Comparison of ENCODE assay signal across 13 mouse cellular contexts in genomic region chr4:131615587-131615986, GRCm38 (mm10).
DNase-seq lines count a peak whose midpoint lies in the region; ATAC-seq lines count a peak whose summit lies in the region.
"Had no signal": no experiment of that assay in that cellular context is flagged by ENCODE, and none has a peak within 500 bp of the region (broad histone marks: within the 10 kb centered on the region; RNA-seq: fewer than 3 reads in every experiment).

No protein-coding gene starts in this region.

- H3K4me1 ChIP-seq in embryonic facial prominence, embryonic 14.5 days (ENCODE audit: control insufficient read depth, insufficient read depth, low read length), result no peaks in the 10 kb centered on the region
- no peaks in the 10 kb centered on the region for H3K4me1 ChIP-seq in embryonic facial prominence, embryonic 10.5 days
- H3K4me1 ChIP-seq: liver, embryonic 13.5 days; megakaryocyte, embryonic 14.5 days had no signal

- no peaks in the 10 kb centered on the region for H3K36me3 ChIP-seq in embryonic facial prominence, embryonic 14.5 days (ENCODE audit: control insufficient read depth, insufficient read depth, low read length)
- H3K36me3 ChIP-seq in embryonic facial prominence, embryonic 10.5 days (replicated peaks), result no peaks in the 10 kb centered on the region
- H3K36me3 ChIP-seq: G1E; liver, embryonic 13.5 days had no signal

- H3K9me3 ChIP-seq in embryonic facial prominence, embryonic 14.5 days (ENCODE audit: control insufficient read depth, low read length), result no peaks in the 10 kb centered on the region
- 0 out of 2 replicates have a peak, but pooled peaks cover 2% of the 10 kb centered on the region for H3K9me3 ChIP-seq in embryonic facial prominence, embryonic 10.5 days
- H3K9me3 ChIP-seq: G1E; liver, embryonic 13.5 days had no signal

- no peak overlapping the region for H3K27ac ChIP-seq in embryonic facial prominence, embryonic 14.5 days (replicated peaks; ENCODE audit: low read depth, low read length)
- H3K27ac ChIP-seq in embryonic facial prominence, embryonic 10.5 days (replicated peaks), result no peak overlapping the region
- H3K27ac ChIP-seq: left cerebral cortex, adult 2 months; liver, embryonic 13.5 days had no signal

- peak; percentile 14 for DNase-seq in embryonic facial prominence, embryonic 14.5 days (ENCODE audit: low spot score)
- DNase-seq in embryonic facial prominence, embryonic 10.5 days (ENCODE audit: low spot score), result no peak
- peak; percentile 27 for DNase-seq in layer of hippocampus, adult 11-12 months (ENCODE audit: low spot score)
- no peak for DNase-seq in layer of hippocampus, postnatal 25 days (ENCODE audit: extremely low spot score in 1 of 2, low spot score in 1 of 2)
- DNase-seq in brain, adult 2 months (ENCODE audit: low read depth, low spot score), result peak; percentile 45
- peak; percentile 37 to 54 for DNase-seq in layer of hippocampus, postnatal 14 days (ENCODE audit: low spot score in 2 of 2)
- no peak for DNase-seq in urinary bladder, adult 2 months (ENCODE audit: low spot score)
- DNase-seq in gastrocnemius, adult 8-10 months (ENCODE audit: low spot score in 2 of 2), result no peak
- DNase-seq: liver, embryonic 13.5 days had no signal

- no peak overlapping the region for H3K4me3 ChIP-seq in embryonic facial prominence, embryonic 14.5 days (ENCODE audit: low read depth, low read length)
- no peak overlapping the region for H3K4me3 ChIP-seq in embryonic facial prominence, embryonic 10.5 days
- H3K4me3 ChIP-seq: left cerebral cortex, adult 2 months; liver, embryonic 13.5 days; megakaryocyte, embryonic 14.5 days had no signal

- H3K4me2 ChIP-seq in embryonic facial prominence, embryonic 14.5 days (ENCODE audit: low read depth, low read length), result no peak overlapping the region
- H3K4me2 ChIP-seq: liver, embryonic 13.5 days had no signal

- H3K9ac ChIP-seq in embryonic facial prominence, embryonic 14.5 days (ENCODE audit: low read depth, low read length), result no peak overlapping the region
- H3K9ac ChIP-seq: liver, embryonic 13.5 days had no signal

- no peak for ATAC-seq in embryonic facial prominence, embryonic 14.5 days (ENCODE audit: low read depth)
- ATAC-seq: intestine, postnatal 0 days had no signal

- no peaks in the 10 kb centered on the region for H3K27me3 ChIP-seq in embryonic facial prominence, embryonic 14.5 days (replicated peaks; ENCODE audit: control insufficient read depth, insufficient read depth, low read length)
- no peaks in the 10 kb centered on the region for H3K27me3 ChIP-seq in embryonic facial prominence, embryonic 10.5 days (replicated peaks; ENCODE audit: low read depth, poor library complexity, severe bottlenecking)
- H3K27me3 ChIP-seq: liver, embryonic 13.5 days; megakaryocyte, embryonic 14.5 days had no signal

- 66% methylated on average over 12 of the region's 12 CpGs for WGBS in embryonic facial prominence, embryonic 14.5 days
- 86% methylated on average over 12 of the region's 12 CpGs for WGBS in embryonic facial prominence, embryonic 10.5 days

Comparison
In these comparisons a context has a peak if more than half of its experiments do, and no peak if none do; other contexts are left out.
1. DNase-seq: peak in embryonic facial prominence, embryonic 14.5 days (single experiment), layer of hippocampus, adult 11-12 months (single experiment), brain, adult 2 months (single experiment) and layer of hippocampus, postnatal 14 days (2 of 2); none in embryonic facial prominence, embryonic 10.5 days (single experiment), layer of hippocampus, postnatal 25 days (0 of 2), urinary bladder, adult 2 months (single experiment) and gastrocnemius, adult 8-10 months (0 of 2).